Mouse (Mus musculus) embryonic fibroblast, embryonic 13.5 days (primary cell): ENCODE measurements around the gene Pex7. TPM values are rescaled to one million over a fixed set of nuclear protein-coding genes. Genes with fewer than 3 reads are reported as not detected.

Source experiments
- H3K27ac ChIP-seq: 2 replicates; pipeline ENCODE4 v1.5.1; 2012; ENCODE audit warnings: low read length, control low read depth, inconsistent platforms; ENCODE audit not compliant: insufficient read depth
- H3K4me1 ChIP-seq: 2 replicates; pipeline ENCODE4 v1.6.1; 2011; ENCODE audit warnings: low read length; ENCODE audit not compliant: control insufficient read depth, insufficient read depth
- H3K4me3 ChIP-seq: 2 replicates; pipeline ENCODE4 v1.5.1; 2011; ENCODE audit warnings: mild to moderate bottlenecking, control low read depth, low read length; ENCODE audit not compliant: insufficient read depth
- CTCF ChIP-seq: IDR thresholded peaks from 2 replicates; pipeline ENCODE4 v1.5.1; 2011; ENCODE audit warnings: mild to moderate bottlenecking, control low read depth, low read length, moderate library complexity, borderline replicate concordance; ENCODE audit not compliant: insufficient read depth
- POLR2A ChIP-seq: IDR thresholded peaks from 2 replicates; pipeline ENCODE4 v1.6.1; 2011; ENCODE audit warnings: low read depth, mild to moderate bottlenecking, control low read depth, low read length, moderate library complexity
- polyA plus RNA-seq: library from polyadenylated mRNA; stranded (reverse); fragments of >200 nt; gene quantifications from 2 replicates; pipeline ENCODE4 v1.2.4, GENCODE M21; 2011; ENCODE audit warnings: low read depth; ENCODE audit not compliant: missing spikeins, insufficient read length

The Pex7 gene
- polyA plus RNA-seq, 1 experiment: 13.6 TPM

- H3K4me3 ChIP-seq: no peak overlapping the region
- no peak overlapping the region for H3K27ac ChIP-seq
- no peaks in the 10 kb centered on the region for H3K4me1 ChIP-seq
- TF ChIP-seq POLR2A (no peak), CTCF (no peak)
These were observed 21.2 kb downstream of the Pex7 start for GRCm38 (mm10) chr10:19886249-19886648.

GRCm38 (mm10) chr10:19884409-19884808 is 23.1 kb downstream of the Pex7 start:
- TF ChIP-seq POLR2A (no peak), CTCF (no peak)
- Histone ChIP-seq H3K27ac (no peak overlapping the region), H3K4me3 (no peak overlapping the region), H3K4me1 (no peaks in the 10 kb centered on the region)

DNA sequence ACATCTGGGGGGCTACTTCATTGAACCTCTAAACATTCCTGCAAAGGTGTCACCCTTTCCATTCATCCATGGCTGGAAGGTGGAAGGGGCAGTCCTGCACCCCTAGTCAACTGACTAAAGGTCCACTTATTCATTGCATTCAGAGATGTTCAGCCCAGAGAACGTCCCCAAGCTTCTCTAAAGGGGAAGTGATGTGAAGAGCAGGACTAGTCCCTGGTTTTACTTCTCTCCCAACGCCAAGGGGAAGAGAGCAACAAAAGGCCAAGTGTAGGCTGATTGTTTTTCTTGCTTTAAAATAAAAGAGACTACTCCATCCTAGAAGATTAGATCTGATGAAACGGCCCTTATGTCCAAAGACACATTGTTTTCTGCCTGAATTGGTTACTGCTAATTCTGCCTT is 27.1 kb downstream of the Pex7 start:
- Histone ChIP-seq H3K4me3 (no peak overlapping the region), H3K27ac (no peak overlapping the region), H3K4me1 (no peaks in the 10 kb centered on the region)
- no peak for TF ChIP-seq POLR2A
- TF ChIP-seq CTCF: no peak

- H3K4me1 ChIP-seq: no peaks in the 10 kb centered on the region
- H3K27ac ChIP-seq: no peak overlapping the region
- no peak for TF ChIP-seq POLR2A
- no peak for TF ChIP-seq CTCF
- H3K4me3 ChIP-seq: no peak overlapping the region
These were observed 28.3 kb downstream of the Pex7 start for GRCm38 (mm10) chr10:19879161-19879560.

GRCm38 (mm10) chr10:19877679-19878078 is 29.8 kb downstream of the Pex7 start:
- H3K27ac ChIP-seq: no peak overlapping the region
- TF ChIP-seq CTCF (no peak), POLR2A (no peak)
- no peak overlapping the region for H3K4me3 ChIP-seq
- H3K4me1 ChIP-seq: no peaks in the 10 kb centered on the region

- Histone ChIP-seq H3K4me3 (no peak overlapping the region), H3K27ac (no peak overlapping the region)
- TF ChIP-seq CTCF (no peak), POLR2A (no peak)
These were observed 30.2 kb downstream of the Pex7 start for GRCm38 (mm10) chr10:19877257-19877656.

GRCm38 (mm10) chr10:19876669-19877068 is 30.8 kb downstream of the Pex7 start:
- TF ChIP-seq CTCF (no peak), POLR2A (no peak)

More at GRCm38 (mm10) chr10:19877257-19877656, 30.2 kb downstream of the Pex7 start:
- no peaks in the 10 kb centered on the region for H3K4me1 ChIP-seq

DNA sequence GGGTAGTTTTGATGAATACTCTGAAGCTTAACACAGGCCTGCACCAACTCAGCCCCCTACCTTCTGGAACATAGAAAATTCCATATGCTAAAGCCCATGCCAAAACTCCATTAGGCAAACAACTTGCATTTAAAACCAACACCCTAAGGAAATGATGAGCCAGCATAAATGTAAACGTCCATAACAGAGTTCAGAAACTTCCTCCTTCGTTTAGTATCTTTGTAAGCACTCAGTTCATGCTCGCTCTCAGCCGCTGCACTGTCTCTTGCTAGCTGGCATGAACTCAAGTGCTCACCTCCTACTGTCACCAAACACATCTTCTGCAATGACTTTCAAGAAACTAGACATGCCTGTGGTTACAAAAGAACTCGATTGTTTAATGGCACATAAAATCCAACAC is 32.1 kb downstream of the Pex7 start:
- no peak overlapping the region for H3K27ac ChIP-seq
- no peaks in the 10 kb centered on the region for H3K4me1 ChIP-seq
- TF ChIP-seq POLR2A (no peak), CTCF (no peak)
- no peak overlapping the region for H3K4me3 ChIP-seq

More at GRCm38 (mm10) chr10:19876669-19877068, 30.8 kb downstream of the Pex7 start:
- no peak overlapping the region for H3K27ac ChIP-seq
- H3K4me1 ChIP-seq: no peaks in the 10 kb centered on the region
- H3K4me3 ChIP-seq: no peak overlapping the region

- Histone ChIP-seq H3K4me1 (peaks cover 6% of the 10 kb centered on the region), H3K27ac (peak overlapping the region; percentile 39; the same call in 1 of the 2 replicates), H3K4me3 (no peak overlapping the region)
- no peak for TF ChIP-seq POLR2A
- no peak for TF ChIP-seq CTCF
These were observed 51.7 kb downstream of the Pex7 start for GRCm38 (mm10) chr10:19855597-19856306.

DNA sequence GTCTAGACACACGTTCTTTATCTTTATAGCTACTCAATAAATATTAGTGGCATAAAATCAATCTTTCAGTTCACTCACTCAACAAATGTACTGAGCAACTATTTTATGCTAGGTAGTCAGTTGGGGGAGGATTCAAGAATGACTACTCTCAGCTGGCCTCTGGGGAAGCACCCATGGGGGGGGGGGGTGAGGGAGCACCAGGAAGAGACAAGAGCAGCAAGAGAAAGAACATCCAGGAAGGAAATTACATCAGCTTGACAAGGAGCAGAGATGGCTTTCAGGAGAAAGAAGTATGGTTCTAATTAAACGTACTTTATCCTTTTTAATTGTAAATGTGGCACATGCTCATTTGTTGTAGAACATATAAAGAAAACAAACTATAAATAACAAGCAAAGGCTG is 53.9 kb downstream of the Pex7 start:
- TF ChIP-seq CTCF (no peak), POLR2A (no peak)
- H3K4me1 ChIP-seq: peaks cover 6% of the 10 kb centered on the region
- H3K27ac ChIP-seq: no peak overlapping the region
- H3K4me3 ChIP-seq: no peak overlapping the region
